Mouse (Mus musculus) kidney, postnatal 25 days (tissue): ENCODE measurements around the gene 1110017D15Rik.
"Not testable (repeated sequence)": the region's sequence is repeated elsewhere in the genome, so short reads cannot be mapped to it uniquely, and the experiment has no call there.

Experiments used
- DNase-seq, 2 experiments: peaks; one replicate each; pipeline ENCODE4 v3.0.0; 2021; ENCODE audit warnings: mixed read lengths in 2 of 2

1110017D15Rik gene

GRCm38 (mm10) chr4:41478751-41479455 is 38.2 kb downstream of the 1110017D15Rik start:
- no peak for DNase-seq

DNA sequence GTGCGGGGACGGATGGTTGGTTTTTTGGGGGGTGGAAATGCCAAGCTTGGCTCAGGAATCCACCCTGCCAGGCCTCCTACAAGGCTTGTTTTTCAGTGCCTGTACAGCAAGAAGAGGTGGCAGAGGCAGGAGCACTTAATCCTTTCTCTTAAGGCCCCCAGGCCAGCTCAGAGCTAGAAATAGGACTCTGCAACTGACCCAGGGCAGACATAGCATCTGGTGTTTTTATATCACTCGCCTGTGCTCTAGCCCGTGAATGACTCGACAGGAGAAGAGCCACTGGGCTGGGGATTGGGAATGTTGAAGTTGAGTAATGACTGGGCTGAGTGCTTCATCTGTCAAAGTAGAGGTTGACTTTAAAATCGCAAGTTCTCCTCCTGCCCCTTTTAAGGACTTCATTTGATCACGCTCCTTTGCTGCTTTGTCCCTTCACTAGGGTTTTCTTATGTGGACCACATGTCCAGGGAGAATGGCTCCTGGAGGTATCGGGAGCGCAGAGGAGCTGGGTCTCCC is 39.4 kb downstream of the 1110017D15Rik start:
- DNase-seq: no peak

DNA sequence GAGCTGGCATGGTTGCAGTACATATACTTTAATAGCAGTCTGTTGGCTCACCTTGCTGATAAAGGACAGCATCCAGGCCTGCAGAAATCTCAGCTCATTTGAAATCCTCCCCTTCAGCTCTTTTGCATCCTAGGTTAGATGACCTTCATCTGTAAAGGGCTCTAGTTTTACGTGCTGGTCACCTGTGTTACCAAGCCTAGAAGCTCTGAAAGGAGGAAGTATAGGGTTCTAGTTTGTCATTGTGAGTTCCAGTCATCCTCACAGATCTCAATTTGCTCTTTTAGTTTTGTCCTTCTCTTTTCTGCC is 45.8 kb downstream of the 1110017D15Rik start:
- DNase-seq: no peak

DNA sequence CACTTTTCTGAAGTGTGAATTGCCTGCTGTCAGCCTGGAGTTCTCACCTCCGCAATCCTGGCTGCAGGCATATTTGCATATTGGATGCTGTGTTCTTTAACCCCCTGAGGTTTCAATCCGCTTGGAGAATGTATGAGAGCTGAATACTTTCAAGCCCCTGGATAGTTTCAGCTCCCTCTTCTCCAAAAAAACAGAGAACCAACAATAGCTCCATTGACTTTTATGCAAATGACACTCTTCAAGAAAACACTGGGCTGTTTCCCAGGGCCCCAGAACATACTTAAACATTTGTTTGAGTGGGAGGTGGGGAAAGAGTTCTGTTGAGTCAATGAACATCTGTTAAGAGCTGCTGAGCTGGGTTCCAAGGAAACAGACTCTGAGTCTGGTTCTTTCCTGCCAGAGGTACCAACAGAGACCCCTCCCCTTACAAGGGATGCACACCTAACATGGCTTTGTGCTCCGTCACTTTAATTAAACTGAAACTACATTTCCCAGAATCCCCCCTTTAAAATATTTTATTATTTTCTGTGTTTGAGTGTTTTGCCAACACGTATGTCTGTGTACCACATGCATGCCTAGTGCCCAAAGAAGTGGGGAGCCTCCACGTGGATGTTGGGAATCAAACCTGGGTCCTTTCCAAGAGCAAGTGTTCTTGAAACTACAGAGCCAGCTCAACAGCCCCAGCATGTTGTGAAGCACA is 46.3 kb downstream of the 1110017D15Rik start:
- DNase-seq: no peak

DNA sequence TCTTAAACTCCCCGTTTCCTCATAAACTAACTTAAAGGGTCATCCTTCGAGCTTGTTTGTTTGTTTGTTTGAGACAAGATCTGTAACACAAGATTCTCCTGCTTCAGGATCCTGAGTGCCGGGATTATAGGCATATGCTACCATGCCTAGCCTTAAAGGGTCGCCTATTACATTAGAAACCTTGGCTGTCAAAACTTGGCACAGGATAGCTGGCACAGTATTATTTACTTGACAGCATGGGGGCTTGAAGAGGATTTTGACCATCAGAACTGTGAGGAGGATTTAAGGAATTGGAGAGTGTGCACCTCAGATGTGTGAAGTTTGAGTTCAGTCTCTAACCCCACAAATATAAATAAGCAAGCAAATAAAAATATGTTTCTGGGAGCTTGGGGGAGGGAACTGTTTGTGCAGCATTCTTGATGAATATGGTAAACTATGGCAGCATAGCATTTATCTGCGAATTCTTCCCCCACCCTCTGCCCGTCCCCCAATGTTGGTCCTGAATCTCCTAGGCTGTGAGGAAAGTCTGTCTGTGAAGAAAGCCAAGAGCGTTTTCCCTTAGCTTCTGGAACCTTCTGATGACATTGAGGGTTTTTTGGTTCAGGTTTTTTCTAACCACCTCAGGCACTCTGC is 47.0 kb downstream of the 1110017D15Rik start:
- no peak for DNase-seq

- DNase-seq: peak in 1 of 2 experiments; percentile 42
Measured at GRCm38 (mm10) chr4:41469199-41469598, 47.9 kb downstream of the 1110017D15Rik start.

- peak; percentile 76 to 81 for DNase-seq
Measured at GRCm38 (mm10) chr4:41468396-41469080, 48.6 kb downstream of the 1110017D15Rik start.

- no peak for DNase-seq
Measured at GRCm38 (mm10) chr4:41465287-41465665, 51.9 kb downstream of the 1110017D15Rik start.

DNA sequence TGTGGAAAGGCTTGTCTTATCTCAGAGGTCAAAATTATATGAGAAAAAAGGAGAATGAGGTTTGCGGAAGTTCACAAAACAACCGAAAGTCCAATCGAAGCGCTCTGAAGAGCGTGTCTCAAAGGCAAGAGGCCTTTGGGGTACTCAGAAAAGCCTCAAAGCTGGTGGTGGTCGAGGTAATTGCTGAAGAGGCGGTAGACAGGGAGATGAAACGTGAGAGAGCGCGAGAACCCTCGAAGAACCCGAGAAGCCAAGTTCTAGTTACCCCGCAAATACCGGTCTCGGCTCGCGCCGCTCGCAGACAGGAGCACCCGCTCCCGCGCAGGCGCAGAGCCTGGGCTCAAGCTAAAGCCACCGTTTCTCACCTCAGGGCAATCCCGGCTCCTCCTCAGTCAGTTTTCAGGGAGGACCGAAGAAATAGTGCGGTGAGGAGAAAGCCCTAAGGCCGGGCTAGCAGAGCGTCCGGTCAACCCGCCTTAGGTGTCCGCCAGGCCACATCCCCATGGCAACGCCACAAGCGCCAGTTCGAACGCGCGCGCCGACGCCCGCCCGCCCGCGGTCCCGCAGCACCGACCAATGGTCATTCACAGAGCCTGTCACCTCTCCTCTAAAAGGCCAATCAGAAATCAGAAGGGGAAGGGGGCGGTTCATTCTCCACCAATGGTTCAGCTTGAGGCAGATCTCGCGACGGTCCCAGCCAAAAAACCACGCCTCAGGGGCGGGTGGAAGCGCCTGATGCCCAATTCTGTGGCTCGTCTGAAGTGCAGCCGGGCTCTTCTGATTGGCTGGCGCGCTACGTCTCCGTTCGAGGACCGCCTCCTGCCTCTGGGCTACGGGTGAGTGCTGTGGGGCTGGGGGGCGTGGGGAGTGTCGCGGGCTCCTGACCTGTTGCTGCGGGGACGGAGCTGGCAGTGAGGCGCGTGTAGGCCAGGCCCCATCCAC is 52.5 kb downstream of the 1110017D15Rik start, which contains the start of the genes Kif24 and Nudt2:
Gene Kif24 (minus strand): TSS at position 543 of the 942 bp plus-strand sequence.
Gene Nudt2 (plus strand): TSS at position 807 of the 942 bp plus-strand sequence.
- DNase-seq: peak; percentile 98 to 99

DNA sequence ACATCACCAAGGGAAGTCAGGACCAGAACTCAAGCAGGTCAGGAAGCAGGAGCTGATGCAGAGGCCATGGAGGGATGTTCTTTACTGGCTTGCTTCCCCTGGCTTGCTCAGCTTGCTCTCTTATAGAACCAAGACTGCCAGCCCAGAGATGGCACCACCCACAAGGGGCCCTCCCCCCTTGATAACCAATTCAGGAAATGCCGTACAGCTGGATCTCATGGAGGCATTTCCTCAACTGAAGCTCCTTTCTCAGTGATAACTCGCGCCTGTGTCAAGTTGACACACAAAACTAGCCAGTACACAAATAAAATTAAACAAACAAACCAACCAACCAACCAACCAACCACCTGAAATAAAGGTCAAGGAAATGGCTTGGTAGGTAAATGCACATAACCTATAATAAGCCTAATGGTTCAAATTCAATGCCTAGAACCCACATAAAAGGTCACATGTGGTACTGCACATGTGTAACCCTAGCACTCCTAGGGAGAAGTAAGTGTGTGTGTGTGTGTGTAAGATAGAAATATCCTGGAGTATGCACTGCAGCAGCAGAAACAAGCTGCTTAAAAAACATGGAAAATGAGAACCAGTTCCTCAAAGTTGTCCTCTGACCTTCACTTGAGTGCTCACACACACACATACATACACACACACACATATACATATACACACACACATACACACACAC is 53.9 kb downstream of the 1110017D15Rik start:
- not testable (repeated sequence) for DNase-seq

- DNase-seq: no peak
Measured at GRCm38 (mm10) chr4:41460690-41461089, 56.4 kb downstream of the 1110017D15Rik start.
